Mouse (Mus musculus): ENCODE data around the gene Zfp592. TPM values are rescaled to one million over a fixed set of nuclear protein-coding genes. Genes with fewer than 3 reads are reported as not detected.

Gene Zfp592
- polyA plus RNA-seq (2015; fragmentation: Nextera tagmentation; extraction: Ambion mirVana) = 13.5 and 15.3 TPM in 2 replicates

GRCm38 (mm10) chr7:80992980-80993833 lies at the start of gene Zfp592:
TSS of gene Zfp592 (plus strand) at chr7:80993681.
- Histone ChIP-seq H3K4me1 (replicated peaks; ENCODE audit: control insufficient read depth, insufficient read depth, low read length) (peaks cover 23% of the 10 kb centered on the region), H3K27me3 (ENCODE audit: control insufficient read depth, insufficient read depth, low read depth, low read length) (no peaks in the 10 kb centered on the region), H3K9ac (ENCODE audit: low read length) (peak within 1 kb of the TSS; percentile 98), H3K36me3 (ENCODE audit: control insufficient read depth, insufficient read depth, low read length) (no peaks in the 10 kb centered on the region), H3K9me3 (ENCODE audit: control insufficient read depth, low read length) (no peaks in the 10 kb centered on the region), H3K4me3 (ENCODE audit: low read length) (peak within 1 kb of the TSS; percentile 91), H3K4me2 (ENCODE audit: low read depth, low read length) (peak within 1 kb of the TSS; percentile 90), H3K27ac (ENCODE audit: low read length) (peak within 1 kb of the TSS; percentile 98)
- ATAC-seq (ENCODE audit: low read depth) = peak; percentile 94
- WGBS = under 1% methylated on average over 48 of the region's 102 CpGs

GRCm38 (mm10) chr7:80947445-80948350 lies 45.8 kb upstream of the Zfp592 start, which contains the start of gene Sec11a:
TSS of gene Sec11a (minus strand) at chr7:80947780.
- Histone ChIP-seq H3K9me3 (ENCODE audit: control insufficient read depth, low read length) (no peaks in the 10 kb centered on the region), H3K27me3 (ENCODE audit: control insufficient read depth, insufficient read depth, low read depth, low read length) (no peaks in the 10 kb centered on the region), H3K4me2 (ENCODE audit: low read depth, low read length) (peak within 1 kb of the TSS; percentile 88), H3K4me3 (ENCODE audit: low read length) (peak within 1 kb of the TSS; percentile 96), H3K4me1 (replicated peaks; ENCODE audit: control insufficient read depth, insufficient read depth, low read length) (peaks cover 13% of the 10 kb centered on the region), H3K27ac (ENCODE audit: low read length) (peak within 1 kb of the TSS; percentile 98), H3K36me3 (ENCODE audit: control insufficient read depth, insufficient read depth, low read length) (no peaks in the 10 kb centered on the region), H3K9ac (ENCODE audit: low read length) (peak within 1 kb of the TSS; percentile 93)
- 1% methylated on average over 44 of the region's 44 CpGs for WGBS
- peak; percentile 100 for ATAC-seq (ENCODE audit: low read depth)

- no peaks in the 10 kb centered on the region for H3K27me3 ChIP-seq (ENCODE audit: control insufficient read depth, insufficient read depth, low read depth, low read length)
- 71% methylated on average over 4 of the region's 4 CpGs for WGBS
- H3K36me3 ChIP-seq (ENCODE audit: control insufficient read depth, insufficient read depth, low read length) = no peaks in the 10 kb centered on the region
- H3K9me3 ChIP-seq (ENCODE audit: control insufficient read depth, low read length) = no peaks in the 10 kb centered on the region
- H3K9ac ChIP-seq (ENCODE audit: low read length) = no peak overlapping the region
- no peak overlapping the region for H3K4me3 ChIP-seq (ENCODE audit: low read length)
- no peak for ATAC-seq (ENCODE audit: low read depth)
- H3K4me1 ChIP-seq (replicated peaks; ENCODE audit: control insufficient read depth, insufficient read depth, low read length) = peaks cover 3% of the 10 kb centered on the region
- H3K4me2 ChIP-seq (ENCODE audit: low read depth, low read length) = no peak overlapping the region
- no peak overlapping the region for H3K27ac ChIP-seq (ENCODE audit: low read length)
These were observed 42.0 kb upstream of the Zfp592 start for GRCm38 (mm10) chr7:80951461-80951860.

- Histone ChIP-seq H3K27me3 (ENCODE audit: control insufficient read depth, insufficient read depth, low read depth, low read length) (no peaks in the 10 kb centered on the region), H3K4me2 (ENCODE audit: low read depth, low read length) (no peak overlapping the region)
- WGBS = 50% methylated on average over 3 of the region's 3 CpGs
These were observed 41.3 kb upstream of the Zfp592 start for GRCm38 (mm10) chr7:80952140-80952539.

GRCm38 (mm10) chr7:80954251-80954650 lies 39.2 kb upstream of the Zfp592 start:
- no peak overlapping the region for H3K9ac ChIP-seq (ENCODE audit: low read length)
- no peak for ATAC-seq (ENCODE audit: low read depth)
- no peak overlapping the region for H3K4me3 ChIP-seq (ENCODE audit: low read length)
- H3K9me3 ChIP-seq (ENCODE audit: control insufficient read depth, low read length) = no peaks in the 10 kb centered on the region
- no peaks in the 10 kb centered on the region for H3K36me3 ChIP-seq (ENCODE audit: control insufficient read depth, insufficient read depth, low read length)
- no peak overlapping the region for H3K4me2 ChIP-seq (ENCODE audit: low read depth, low read length)
- H3K27me3 ChIP-seq (ENCODE audit: control insufficient read depth, insufficient read depth, low read depth, low read length) = no peaks in the 10 kb centered on the region
- no peak overlapping the region for H3K27ac ChIP-seq (ENCODE audit: low read length)
- WGBS = 72% methylated on average over 2 of the region's 2 CpGs
- no peaks in the 10 kb centered on the region for H3K4me1 ChIP-seq (replicated peaks; ENCODE audit: control insufficient read depth, insufficient read depth, low read length)

More at GRCm38 (mm10) chr7:80952140-80952539, 41.3 kb upstream of the Zfp592 start:
- no peak for ATAC-seq (ENCODE audit: low read depth)
- Histone ChIP-seq H3K27ac (ENCODE audit: low read length) (no peak overlapping the region), H3K4me3 (ENCODE audit: low read length) (no peak overlapping the region), H3K9ac (ENCODE audit: low read length) (no peak overlapping the region), H3K9me3 (ENCODE audit: control insufficient read depth, low read length) (no peaks in the 10 kb centered on the region), H3K4me1 (replicated peaks; ENCODE audit: control insufficient read depth, insufficient read depth, low read length) (no peaks in the 10 kb centered on the region; the same call in 1 of the 2 replicates), H3K36me3 (ENCODE audit: control insufficient read depth, insufficient read depth, low read length) (no peaks in the 10 kb centered on the region)

- Histone ChIP-seq H3K36me3 (ENCODE audit: control insufficient read depth, insufficient read depth, low read length) (no peaks in the 10 kb centered on the region), H3K4me2 (ENCODE audit: low read depth, low read length) (no peak overlapping the region), H3K27me3 (ENCODE audit: control insufficient read depth, insufficient read depth, low read depth, low read length) (no peaks in the 10 kb centered on the region), H3K4me1 (replicated peaks; ENCODE audit: control insufficient read depth, insufficient read depth, low read length) (no peaks in the 10 kb centered on the region), H3K27ac (ENCODE audit: low read length) (no peak overlapping the region), H3K4me3 (ENCODE audit: low read length) (no peak overlapping the region), H3K9me3 (ENCODE audit: control insufficient read depth, low read length) (no peaks in the 10 kb centered on the region), H3K9ac (ENCODE audit: low read length) (no peak overlapping the region)
- 61% methylated on average over 2 of the region's 2 CpGs for WGBS
- ATAC-seq (ENCODE audit: low read depth) = no peak
These were observed 36.6 kb upstream of the Zfp592 start for GRCm38 (mm10) chr7:80956891-80957290.

- Histone ChIP-seq H3K9me3 (ENCODE audit: control insufficient read depth, low read length) (no peaks in the 10 kb centered on the region), H3K27ac (ENCODE audit: low read length) (no peak overlapping the region), H3K4me3 (ENCODE audit: low read length) (no peak overlapping the region), H3K36me3 (ENCODE audit: control insufficient read depth, insufficient read depth, low read length) (no peaks in the 10 kb centered on the region), H3K9ac (ENCODE audit: low read length) (no peak overlapping the region), H3K27me3 (ENCODE audit: control insufficient read depth, insufficient read depth, low read depth, low read length) (no peaks in the 10 kb centered on the region), H3K4me2 (ENCODE audit: low read depth, low read length) (no peak overlapping the region), H3K4me1 (replicated peaks; ENCODE audit: control insufficient read depth, insufficient read depth, low read length) (no peaks in the 10 kb centered on the region)
- WGBS = 83% methylated on average over 3 of the region's 3 CpGs
- no peak for ATAC-seq (ENCODE audit: low read depth)
These were observed 34.5 kb upstream of the Zfp592 start for GRCm38 (mm10) chr7:80959003-80959402.

GRCm38 (mm10) chr7:80962799-80963198 lies 30.7 kb upstream of the Zfp592 start:
- H3K27me3 ChIP-seq (ENCODE audit: control insufficient read depth, insufficient read depth, low read depth, low read length) = no peaks in the 10 kb centered on the region
- no peak overlapping the region for H3K9ac ChIP-seq (ENCODE audit: low read length)
- H3K9me3 ChIP-seq (ENCODE audit: control insufficient read depth, low read length) = 0 out of 2 replicates have a peak, but pooled peaks cover 2% of the 10 kb centered on the region
- no peak overlapping the region for H3K27ac ChIP-seq (ENCODE audit: low read length)
- H3K4me2 ChIP-seq (ENCODE audit: low read depth, low read length) = no peak overlapping the region
- ATAC-seq (ENCODE audit: low read depth) = no peak
- no peaks in the 10 kb centered on the region for H3K4me1 ChIP-seq (replicated peaks; ENCODE audit: control insufficient read depth, insufficient read depth, low read length)
- H3K36me3 ChIP-seq (ENCODE audit: control insufficient read depth, insufficient read depth, low read length) = no peaks in the 10 kb centered on the region
- no peak overlapping the region for H3K4me3 ChIP-seq (ENCODE audit: low read length)
- WGBS = 70% methylated on average over 6 of the region's 6 CpGs

GRCm38 (mm10) chr7:80970913-80971312 lies 22.6 kb upstream of the Zfp592 start:
- ATAC-seq (ENCODE audit: low read depth) = no peak
- H3K9me3 ChIP-seq (ENCODE audit: control insufficient read depth, low read length) = 0 out of 2 replicates have a peak, but pooled peaks cover 2% of the 10 kb centered on the region
- no peaks in the 10 kb centered on the region for H3K27me3 ChIP-seq (ENCODE audit: control insufficient read depth, insufficient read depth, low read depth, low read length)

More at GRCm38 (mm10) chr7:80970913-80971312, 22.6 kb upstream of the Zfp592 start:
- WGBS = 67% methylated on average over 3 of the region's 3 CpGs
- H3K9ac ChIP-seq (ENCODE audit: low read length) = no peak overlapping the region
- no peaks in the 10 kb centered on the region for H3K36me3 ChIP-seq (ENCODE audit: control insufficient read depth, insufficient read depth, low read length)
- no peak overlapping the region for H3K4me2 ChIP-seq (ENCODE audit: low read depth, low read length)
- no peaks in the 10 kb centered on the region for H3K4me1 ChIP-seq (replicated peaks; ENCODE audit: control insufficient read depth, insufficient read depth, low read length)
- no peak overlapping the region for H3K4me3 ChIP-seq (ENCODE audit: low read length)
- no peak overlapping the region for H3K27ac ChIP-seq (ENCODE audit: low read length)

Data from lung, embryonic 16.5 days (tissue).